Mouse (Mus musculus) heart, embryonic 13.5 days (tissue): ENCODE data around the gene Dhx57. TPM values are rescaled to one million over a fixed set of nuclear protein-coding genes. Genes with fewer than 3 reads are reported as not detected.
"Not testable (repeated sequence)": the region's sequence is repeated elsewhere in the genome, so short reads cannot be mapped to it uniquely, and the experiment has no call there.

Experiments
- ATAC-seq: fragments of 200-750 bp; cut with Nextera tagmentation; 2 replicates; pipeline ENCODE4 v1.8.0; 2017; ENCODE audit warnings: moderate TSS enrichment; ENCODE audit not compliant: insufficient number of reproducible peaks, low FRiP score, low TSS enrichment; ENCODE audit errors: extremely low read depth
- H3K27ac ChIP-seq: fragments of 300-500 bp; sonication (generic); replicated peaks from 2 replicates; pipeline ENCODE4 v1.5.1; 2015; ENCODE audit warnings: moderate library complexity, mild to moderate bottlenecking, inconsistent platforms
- H3K27me3 ChIP-seq: fragments of 300-500 bp; sonication (generic); replicated peaks from 2 replicates; pipeline ENCODE4 v1.6.1; 2015; ENCODE audit warnings: mild to moderate bottlenecking, inconsistent platforms
- H3K36me3 ChIP-seq: fragments of 300-500 bp; sonication (generic); 2 replicates; pipeline ENCODE4 v1.6.1; 2015; ENCODE audit warnings: mild to moderate bottlenecking, inconsistent platforms
- H3K4me1 ChIP-seq: fragments of 300-500 bp; sonication (generic); 2 replicates; pipeline ENCODE4 v1.6.1; 2015; ENCODE audit warnings: inconsistent platforms
- H3K4me2 ChIP-seq: fragments of 300-500 bp; sonication (generic); 2 replicates; pipeline ENCODE4 v1.6.1; 2015; ENCODE audit warnings: inconsistent platforms, mild to moderate bottlenecking, moderate library complexity
- H3K4me3 ChIP-seq: fragments of 300-500 bp; sonication (generic); 2 replicates; pipeline ENCODE4 v1.5.1; 2015; ENCODE audit warnings: moderate library complexity, mild to moderate bottlenecking, inconsistent platforms
- H3K9ac ChIP-seq: fragments of 300-500 bp; sonication (generic); 2 replicates; pipeline ENCODE4 v1.6.1; 2015; ENCODE audit warnings: inconsistent platforms, mild to moderate bottlenecking, moderate library complexity
- H3K9me3 ChIP-seq: fragments of 300-500 bp; sonication (generic); 2 replicates; pipeline ENCODE4 v1.6.1; 2016; ENCODE audit warnings: inconsistent platforms
- WGBS: fragments of 180-500 bp; shearing (Covaris S2); methylation state at CpG from one replicate; pipeline ENCODE4 v1.1.7; 2015; ENCODE audit warnings: mixed read lengths; 5-methylcytosine and 5-hydroxymethylcytosine counted together
- polyA plus RNA-seq: library from polyadenylated mRNA; unstranded; fragments of >200 nt; fragmentation: Nextera tagmentation; extraction: Ambion mirVana; gene quantifications from 2 replicates; pipeline ENCODE4 v1.2.1, GENCODE M21; 2015

Gene Dhx57
- polyA plus RNA-seq, 1 experiment from 2014 or later = 8.2 TPM

DNA sequence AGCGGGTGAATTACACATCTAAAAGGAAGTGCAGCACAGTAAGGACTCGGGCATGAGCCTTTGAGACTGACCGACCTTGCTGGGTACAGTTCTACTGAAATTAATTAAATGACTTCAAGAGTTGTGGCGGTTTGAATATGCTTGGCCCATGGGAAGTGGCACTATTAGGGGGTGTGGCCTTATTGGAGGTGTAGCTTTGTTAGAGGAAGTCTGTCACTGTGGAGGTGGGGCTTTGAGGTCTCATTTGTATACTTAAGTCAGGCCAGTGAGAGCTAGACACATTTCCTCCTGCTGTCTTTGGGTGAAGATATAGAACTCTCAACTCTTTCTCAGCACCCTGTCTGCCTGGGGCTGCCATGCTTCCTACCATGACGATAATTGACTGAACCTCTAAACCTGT lies 35.9 kb downstream of the Dhx57 start:
- H3K9ac ChIP-seq = no peak overlapping the region
- no peaks in the 10 kb centered on the region for H3K9me3 ChIP-seq
- H3K27me3 ChIP-seq = no peaks in the 10 kb centered on the region
- 91% methylated on average over 5 of the region's 5 CpGs for WGBS
- peak overlapping the region; percentile 57; the same call in 1 of the 2 replicates for H3K4me2 ChIP-seq
- H3K27ac ChIP-seq = peak overlapping the region; percentile 82
- ATAC-seq = no peak
- H3K4me3 ChIP-seq = no peak overlapping the region
- peaks cover 36% of the 10 kb centered on the region for H3K4me1 ChIP-seq
- H3K36me3 ChIP-seq = peaks cover 88% of the 10 kb centered on the region

DNA sequence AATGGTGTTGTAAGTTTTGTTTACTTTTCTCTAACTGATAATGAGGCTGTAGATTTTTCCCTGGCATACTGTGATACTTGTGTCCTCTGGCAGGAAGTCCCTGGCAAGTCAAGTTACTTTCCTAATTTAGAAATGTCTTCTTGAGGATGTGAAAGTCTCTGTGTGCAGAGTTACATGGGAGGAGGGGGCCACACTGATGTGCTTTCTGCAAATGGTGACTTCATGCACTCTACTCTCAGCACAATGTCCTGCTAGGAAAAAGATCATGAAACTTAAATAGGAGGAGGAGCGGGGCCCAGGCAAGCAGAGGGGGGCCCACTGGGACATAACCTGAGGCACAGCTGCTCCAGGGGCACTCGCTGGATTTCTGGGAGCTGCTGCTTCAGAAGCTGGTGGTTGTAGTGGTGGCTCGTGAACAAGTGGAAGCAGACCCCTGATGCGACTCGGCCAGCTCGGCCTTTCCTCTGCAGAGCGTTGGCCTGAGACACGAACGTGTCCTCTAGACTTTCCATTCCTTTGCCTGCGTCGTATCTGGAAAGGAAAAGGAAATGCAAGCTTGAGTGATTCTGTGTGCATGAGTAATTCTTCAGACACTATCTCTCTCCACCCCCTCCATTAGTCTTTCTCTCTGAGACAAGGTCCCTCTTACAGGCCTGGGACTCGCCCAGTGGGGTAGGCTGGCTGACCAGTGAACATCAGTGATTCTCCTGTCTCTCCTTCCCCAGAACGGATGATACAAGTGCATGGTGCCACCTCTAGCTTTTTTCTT lies 37.3 kb downstream of the Dhx57 start:
- ATAC-seq = no peak
- Histone ChIP-seq H3K27ac (peak overlapping the region; percentile 82), H3K4me2 (peak overlapping the region; percentile 0; the same call in 1 of the 2 replicates), H3K4me1 (peaks cover 36% of the 10 kb centered on the region), H3K9ac (peak overlapping the region; percentile 51), H3K27me3 (no peaks in the 10 kb centered on the region), H3K36me3 (peaks cover 88% of the 10 kb centered on the region), H3K4me3 (no peak overlapping the region), H3K9me3 (no peaks in the 10 kb centered on the region)
- WGBS = 64% methylated on average over 13 of the region's 13 CpGs

DNA sequence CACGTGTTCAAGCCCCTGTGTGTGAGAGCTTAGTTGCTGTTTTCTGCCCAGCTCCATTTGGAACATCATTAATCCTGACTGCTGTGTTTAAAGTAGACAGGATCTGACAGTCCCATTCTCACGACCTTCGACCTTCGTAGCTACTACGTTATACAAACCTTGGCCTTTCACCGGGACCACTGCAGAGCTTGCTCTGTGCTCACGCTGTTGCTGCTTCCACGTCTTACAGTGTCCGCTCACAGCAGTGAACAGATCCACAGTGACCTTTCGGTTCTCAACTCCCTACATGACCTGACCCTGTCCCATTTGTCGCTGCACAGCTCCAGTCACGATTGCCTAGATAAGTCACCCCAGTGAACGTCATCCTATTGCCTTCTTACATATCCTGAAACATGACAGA lies 47.2 kb downstream of the Dhx57 start:
- WGBS = 68% methylated on average over 13 of the region's 13 CpGs
- no peak overlapping the region for H3K4me2 ChIP-seq
- H3K4me3 ChIP-seq = no peak overlapping the region
- peaks cover 96% of the 10 kb centered on the region for H3K36me3 ChIP-seq
- no peak overlapping the region for H3K9ac ChIP-seq
- ATAC-seq = no peak
- no peaks in the 10 kb centered on the region for H3K9me3 ChIP-seq
- H3K27ac ChIP-seq = no peak overlapping the region
- H3K27me3 ChIP-seq = no peaks in the 10 kb centered on the region
- no peaks in the 10 kb centered on the region for H3K4me1 ChIP-seq

DNA sequence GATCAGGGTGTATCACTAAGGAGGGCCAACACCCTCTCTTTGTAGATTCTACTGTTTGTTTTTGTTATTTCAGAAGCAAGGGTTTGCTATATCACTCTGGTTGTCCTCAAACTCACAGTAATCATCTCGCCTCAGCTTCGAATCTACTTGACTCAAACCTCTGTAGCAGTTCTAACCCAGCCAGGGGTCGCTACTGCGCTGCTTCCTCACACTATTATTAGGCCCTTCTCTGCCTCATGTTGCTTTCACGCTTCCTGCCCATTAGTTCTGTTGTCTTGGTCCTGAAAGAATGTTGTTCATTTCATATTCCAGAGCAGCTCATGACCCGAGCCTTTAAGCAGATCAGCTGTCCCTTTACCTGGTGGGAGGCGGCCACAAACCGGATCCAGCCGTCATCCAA lies 48.7 kb downstream of the Dhx57 start:
- ATAC-seq = no peak

DNA sequence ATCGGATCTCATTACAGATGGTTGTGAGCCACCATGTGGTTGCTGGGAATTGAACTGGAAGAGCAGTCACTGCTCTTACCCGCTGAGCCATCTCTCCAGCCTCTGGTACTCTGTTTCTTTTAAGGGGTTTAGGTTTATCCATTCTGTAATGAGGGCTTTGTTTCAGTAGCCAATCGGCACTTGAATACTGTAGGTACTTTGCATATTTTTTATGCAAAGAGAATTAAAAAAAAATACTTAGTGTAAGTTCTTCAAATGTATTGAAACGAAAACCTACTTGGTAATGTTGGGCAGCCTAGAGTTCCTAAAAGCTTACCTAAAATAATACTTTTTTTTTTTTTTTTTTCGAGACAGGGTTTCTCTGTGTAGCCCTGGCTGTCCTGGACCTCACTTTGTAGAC lies 52.8 kb downstream of the Dhx57 start:
- peaks cover 58% of the 10 kb centered on the region for H3K36me3 ChIP-seq
- ATAC-seq = no peak
- no peaks in the 10 kb centered on the region for H3K27me3 ChIP-seq
- no peak overlapping the region for H3K9ac ChIP-seq
- no peak overlapping the region for H3K4me3 ChIP-seq
- 85% methylated on average over 5 of the region's 5 CpGs for WGBS
- no peaks in the 10 kb centered on the region for H3K9me3 ChIP-seq
- H3K27ac ChIP-seq = no peak overlapping the region
- no peaks in the 10 kb centered on the region for H3K4me1 ChIP-seq
- no peak overlapping the region for H3K4me2 ChIP-seq

More for the DNA sequence above, 48.7 kb downstream of the Dhx57 start:
- no peak overlapping the region for H3K9ac ChIP-seq
- peaks cover 95% of the 10 kb centered on the region for H3K36me3 ChIP-seq
- no peaks in the 10 kb centered on the region for H3K27me3 ChIP-seq
- H3K4me2 ChIP-seq = no peak overlapping the region
- H3K9me3 ChIP-seq = no peaks in the 10 kb centered on the region
- H3K4me3 ChIP-seq = no peak overlapping the region
- 86% methylated on average over 9 of the region's 9 CpGs for WGBS
- H3K27ac ChIP-seq = no peak overlapping the region
- no peaks in the 10 kb centered on the region for H3K4me1 ChIP-seq

DNA sequence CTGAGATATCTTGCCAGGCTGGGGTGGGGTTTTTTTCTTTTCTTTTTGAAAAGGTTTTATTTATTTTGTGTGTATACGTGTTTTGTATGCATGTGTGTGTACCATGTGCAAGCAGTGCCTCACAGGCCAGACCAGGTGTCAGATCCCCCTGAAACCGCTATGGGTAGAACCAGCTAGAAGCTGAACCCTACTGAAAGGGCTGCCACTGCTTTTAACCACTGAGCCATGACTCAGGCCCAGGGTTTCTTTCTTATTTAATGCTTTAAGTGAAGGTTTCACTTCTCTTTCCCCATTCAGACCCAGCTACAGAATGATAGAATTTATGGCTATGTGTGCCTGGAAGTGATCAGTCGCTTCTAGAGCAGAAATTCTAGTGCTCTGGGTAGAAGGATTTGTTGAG lies 53.5 kb downstream of the Dhx57 start:
- H3K4me3 ChIP-seq = no peak overlapping the region
- H3K9me3 ChIP-seq = no peaks in the 10 kb centered on the region
- 89% methylated on average over 3 of the region's 3 CpGs for WGBS
- H3K4me1 ChIP-seq = no peaks in the 10 kb centered on the region
- no peaks in the 10 kb centered on the region for H3K27me3 ChIP-seq
- H3K27ac ChIP-seq = no peak overlapping the region
- H3K4me2 ChIP-seq = no peak overlapping the region
- ATAC-seq = no peak
- peaks cover 51% of the 10 kb centered on the region for H3K36me3 ChIP-seq
- no peak overlapping the region for H3K9ac ChIP-seq

DNA sequence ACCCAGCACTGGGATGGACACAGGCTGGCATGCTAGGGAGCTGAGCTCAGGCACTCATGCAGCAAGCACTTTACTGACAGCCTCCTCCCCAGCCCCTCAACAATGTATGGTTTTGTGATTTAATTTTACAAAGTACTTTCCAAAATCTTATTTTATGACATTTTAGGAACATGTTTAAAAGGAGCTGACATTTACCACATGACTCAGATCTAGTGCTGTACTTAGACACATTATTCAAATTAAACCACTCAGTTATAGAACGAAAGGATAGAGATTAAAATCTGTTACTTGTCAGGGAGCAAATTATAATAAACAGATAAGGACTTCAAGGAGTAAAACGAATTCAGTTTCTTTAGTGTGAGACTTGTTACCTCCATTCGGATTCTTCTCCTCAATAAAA lies 54.8 kb downstream of the Dhx57 start:
- no peaks in the 10 kb centered on the region for H3K9me3 ChIP-seq
- no peak overlapping the region for H3K27ac ChIP-seq
- H3K4me3 ChIP-seq = no peak overlapping the region
- no peak overlapping the region for H3K4me2 ChIP-seq
- H3K27me3 ChIP-seq = no peaks in the 10 kb centered on the region
- peaks cover 40% of the 10 kb centered on the region for H3K36me3 ChIP-seq
- ATAC-seq = no peak
- 78% methylated on average over 3 of the region's 3 CpGs for WGBS
- no peaks in the 10 kb centered on the region for H3K4me1 ChIP-seq
- H3K9ac ChIP-seq = no peak overlapping the region

DNA sequence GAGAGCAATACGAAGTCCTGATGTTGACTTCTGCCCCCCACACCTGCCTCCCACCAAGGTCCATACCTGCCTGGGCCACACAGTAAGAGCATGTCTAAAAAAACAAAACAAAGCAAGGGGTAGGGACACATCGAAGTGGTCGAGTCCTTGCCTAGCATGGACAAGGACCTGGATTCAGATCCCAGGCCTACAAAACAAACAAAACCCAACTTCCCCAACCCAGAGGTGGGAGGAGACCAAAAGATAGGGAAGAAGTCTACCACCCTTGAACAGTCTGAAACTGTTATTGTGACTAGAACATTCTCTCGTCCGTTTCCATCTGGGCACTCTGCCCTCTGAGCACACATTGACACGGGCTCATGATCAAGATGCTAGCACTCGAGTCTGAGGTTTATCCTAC lies 55.9 kb downstream of the Dhx57 start:
- H3K36me3 ChIP-seq = peaks cover 30% of the 10 kb centered on the region
- H3K27me3 ChIP-seq = no peaks in the 10 kb centered on the region
- H3K4me1 ChIP-seq = no peaks in the 10 kb centered on the region
- no peak overlapping the region for H3K4me3 ChIP-seq
- no peak overlapping the region for H3K27ac ChIP-seq
- 79% methylated on average over 7 of the region's 7 CpGs for WGBS
- H3K9ac ChIP-seq = no peak overlapping the region
- H3K4me2 ChIP-seq = no peak overlapping the region
- H3K9me3 ChIP-seq = no peaks in the 10 kb centered on the region
- no peak for ATAC-seq

DNA sequence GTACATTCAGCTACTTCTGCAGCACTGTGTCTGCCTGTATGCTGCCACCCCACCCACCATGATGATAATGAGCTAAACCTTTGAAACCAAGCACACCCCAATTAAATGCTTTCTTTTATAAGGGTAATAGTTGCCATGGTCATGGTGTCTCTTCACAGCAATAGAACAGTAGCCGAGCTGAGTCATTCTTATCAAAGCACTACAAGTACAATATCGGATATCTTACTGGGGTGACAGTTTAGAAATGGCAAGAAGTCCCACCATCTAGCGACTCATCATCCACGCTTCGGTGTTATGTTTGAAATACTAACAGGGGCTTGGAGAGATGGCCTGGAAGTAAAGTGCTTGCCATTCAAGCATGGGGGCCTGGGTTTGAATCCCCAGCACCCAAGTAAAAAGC lies 56.4 kb downstream of the Dhx57 start:
- 92% methylated on average over 5 of the region's 5 CpGs for WGBS
- no peaks in the 10 kb centered on the region for H3K27me3 ChIP-seq
- ATAC-seq = no peak

DNA sequence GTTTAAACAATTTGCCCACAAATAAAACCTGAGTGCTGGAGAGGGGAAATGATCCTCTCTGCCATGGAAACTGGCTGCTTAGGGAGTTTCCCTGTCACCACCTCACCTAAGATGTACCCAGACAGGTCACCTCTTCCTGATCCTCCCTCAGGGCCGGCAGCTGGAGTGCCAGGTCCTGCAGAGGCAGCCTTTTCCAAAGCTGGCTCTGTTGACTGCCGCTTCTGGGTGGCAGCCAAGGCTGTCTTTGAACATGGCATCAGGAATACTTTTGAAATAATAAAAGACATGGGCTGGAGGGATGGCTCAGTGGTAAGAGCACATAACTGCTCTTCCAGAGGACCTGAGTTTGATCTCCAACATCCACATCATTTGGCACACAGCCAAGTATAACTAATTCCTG lies 60.9 kb downstream of the Dhx57 start:
- no peaks in the 10 kb centered on the region for H3K27me3 ChIP-seq
- H3K9ac ChIP-seq = no peak overlapping the region
- H3K4me1 ChIP-seq = peaks cover 5% of the 10 kb centered on the region
- peaks cover 20% of the 10 kb centered on the region for H3K36me3 ChIP-seq
- no peak overlapping the region for H3K4me2 ChIP-seq
- H3K9me3 ChIP-seq = no peaks in the 10 kb centered on the region
- no peak overlapping the region for H3K4me3 ChIP-seq
- no peak overlapping the region for H3K27ac ChIP-seq
- no peak for ATAC-seq
- WGBS = 79% methylated on average over 2 of the region's 2 CpGs

More for the DNA sequence above, 56.4 kb downstream of the Dhx57 start:
- H3K4me3 ChIP-seq = no peak overlapping the region
- no peaks in the 10 kb centered on the region for H3K9me3 ChIP-seq
- H3K9ac ChIP-seq = no peak overlapping the region
- H3K27ac ChIP-seq = no peak overlapping the region
- no peak overlapping the region for H3K4me2 ChIP-seq
- peaks cover 29% of the 10 kb centered on the region for H3K36me3 ChIP-seq
- H3K4me1 ChIP-seq = no peaks in the 10 kb centered on the region

DNA sequence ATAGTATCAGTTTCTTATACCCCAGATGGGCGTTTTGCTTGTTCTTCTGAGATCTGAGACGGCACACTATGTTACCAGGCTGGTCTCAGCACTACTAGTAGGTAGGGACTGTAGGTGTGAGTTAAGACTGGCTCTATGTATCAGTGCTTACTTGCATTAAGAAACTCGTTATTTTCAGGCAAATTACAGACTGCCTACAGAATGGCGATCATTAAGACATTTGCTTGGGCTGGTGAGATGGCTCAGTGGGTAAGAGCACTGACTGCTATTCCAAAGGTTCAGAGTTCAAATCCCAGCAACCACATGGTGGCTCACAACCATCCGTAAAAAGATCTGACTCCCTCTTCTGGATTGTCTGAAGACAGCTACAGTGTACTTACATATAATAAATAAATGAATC lies 65.1 kb downstream of the Dhx57 start:
- peak overlapping the region; percentile 73 for H3K4me2 ChIP-seq
- peaks cover 13% of the 10 kb centered on the region for H3K4me1 ChIP-seq
- peak overlapping the region; percentile 82 for H3K9ac ChIP-seq
- ATAC-seq, H3K9me3 ChIP-seq, H3K27me3 ChIP-seq: not testable (repeated sequence)
- H3K27ac ChIP-seq = peak overlapping the region; percentile 86
- H3K4me3 ChIP-seq = peak overlapping the region; percentile 63
- H3K36me3 ChIP-seq = peaks cover 17% of the 10 kb centered on the region
- WGBS = 43% methylated on average over 5 of the region's 5 CpGs
